Mouse (Mus musculus) neural tube, embryonic 13.5 days (tissue): Measurements from ENCODE around the gene Bckdhb. TPM values are rescaled to one million over a fixed set of nuclear protein-coding genes. Genes with fewer than 3 reads are reported as not detected.

Experiments used
- ATAC-seq: fragments of 200-750 bp; cut with Nextera tagmentation; 2 replicates; pipeline ENCODE4 v1.8.0; 2017; ENCODE audit warnings: low read depth, mild to moderate bottlenecking, moderate TSS enrichment, moderate library complexity
- H3K27ac ChIP-seq: fragments of 300-500 bp; sonication (generic); replicated peaks from 2 replicates; pipeline ENCODE4 v1.5.1; 2015; ENCODE audit warnings: moderate library complexity, mild to moderate bottlenecking, inconsistent platforms
- H3K27me3 ChIP-seq: fragments of 300-500 bp; sonication (generic); 2 replicates; pipeline ENCODE4 v1.6.1; 2015; ENCODE audit warnings: mild to moderate bottlenecking, inconsistent platforms
- H3K36me3 ChIP-seq: fragments of 300-500 bp; sonication (generic); 2 replicates; pipeline ENCODE4 v1.6.1; 2015; ENCODE audit warnings: mild to moderate bottlenecking, inconsistent platforms
- H3K4me1 ChIP-seq: fragments of 300-500 bp; sonication (generic); replicated peaks from 2 replicates; pipeline ENCODE4 v1.6.1; 2015; ENCODE audit warnings: inconsistent platforms
- H3K4me2 ChIP-seq: fragments of 300-500 bp; sonication (generic); 2 replicates; pipeline ENCODE4 v1.6.1; 2015; ENCODE audit warnings: inconsistent platforms, mild to moderate bottlenecking, moderate library complexity
- H3K4me3 ChIP-seq: fragments of 300-500 bp; sonication (generic); 2 replicates; pipeline ENCODE4 v1.5.1; 2015; ENCODE audit warnings: mild to moderate bottlenecking, inconsistent platforms
- H3K9ac ChIP-seq: fragments of 300-500 bp; sonication (generic); 2 replicates; pipeline ENCODE4 v1.6.1; 2015; ENCODE audit warnings: moderate library complexity, mild to moderate bottlenecking, inconsistent platforms
- H3K9me3 ChIP-seq: fragments of 300-500 bp; sonication (generic); 2 replicates; pipeline ENCODE4 v1.6.1; 2016; ENCODE audit warnings: inconsistent platforms
- WGBS: fragments of 180-500 bp; shearing (Covaris S2); methylation state at CpG from one replicate; pipeline ENCODE4 v1.1.7; 2015; 5-methylcytosine and 5-hydroxymethylcytosine counted together
- polyA plus RNA-seq: library from polyadenylated mRNA; unstranded; fragments of >200 nt; fragmentation: Nextera tagmentation; extraction: Ambion mirVana; gene quantifications from 2 replicates; pipeline ENCODE4 v1.2.1, GENCODE M21; 2015

Gene Bckdhb
- polyA plus RNA-seq, 1 experiment from 2014 or later = 34.1 TPM

DNA sequence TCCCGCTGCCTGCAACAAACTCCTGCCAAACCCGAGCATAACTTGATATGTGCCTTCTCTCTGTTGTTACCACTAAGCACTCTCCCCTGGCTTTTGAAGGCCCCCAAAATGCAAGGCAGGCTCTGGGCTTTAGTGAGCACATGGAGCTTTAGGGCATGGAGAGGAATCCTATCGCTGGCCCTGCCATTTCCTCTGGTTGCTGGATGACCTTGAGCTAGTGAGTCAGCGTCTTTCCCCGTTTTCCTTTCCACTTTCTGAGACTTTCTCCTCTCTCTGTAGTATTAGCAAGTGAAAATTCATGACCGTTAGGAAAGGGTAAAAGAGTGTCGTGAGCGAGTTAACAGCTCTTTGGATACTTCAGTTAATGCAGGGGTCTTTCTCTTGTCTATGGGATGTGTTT, 111.1 kb downstream of the Bckdhb start:
- Histone ChIP-seq H3K9me3 (no peaks in the 10 kb centered on the region), H3K27me3 (no peaks in the 10 kb centered on the region), H3K4me1 (peaks cover 28% of the 10 kb centered on the region), H3K27ac (no peak overlapping the region), H3K4me3 (no peak overlapping the region), H3K36me3 (no peaks in the 10 kb centered on the region), H3K9ac (no peak overlapping the region), H3K4me2 (no peak overlapping the region)
- WGBS = 92% methylated on average over 8 of the region's 8 CpGs
- ATAC-seq = no peak

- H3K9ac ChIP-seq = no peak overlapping the region
- H3K4me1 ChIP-seq = peaks cover 26% of the 10 kb centered on the region
- no peak overlapping the region for H3K4me2 ChIP-seq
- no peak overlapping the region for H3K27ac ChIP-seq
- 92% methylated on average over 1 of the region's 1 CpGs for WGBS
- no peak overlapping the region for H3K4me3 ChIP-seq
- no peaks in the 10 kb centered on the region for H3K9me3 ChIP-seq
- ATAC-seq = no peak
- no peaks in the 10 kb centered on the region for H3K27me3 ChIP-seq
- no peaks in the 10 kb centered on the region for H3K36me3 ChIP-seq
Measured at GRCm38 (mm10) chr9:84037224-84037623, 112.3 kb downstream of the Bckdhb start.

DNA sequence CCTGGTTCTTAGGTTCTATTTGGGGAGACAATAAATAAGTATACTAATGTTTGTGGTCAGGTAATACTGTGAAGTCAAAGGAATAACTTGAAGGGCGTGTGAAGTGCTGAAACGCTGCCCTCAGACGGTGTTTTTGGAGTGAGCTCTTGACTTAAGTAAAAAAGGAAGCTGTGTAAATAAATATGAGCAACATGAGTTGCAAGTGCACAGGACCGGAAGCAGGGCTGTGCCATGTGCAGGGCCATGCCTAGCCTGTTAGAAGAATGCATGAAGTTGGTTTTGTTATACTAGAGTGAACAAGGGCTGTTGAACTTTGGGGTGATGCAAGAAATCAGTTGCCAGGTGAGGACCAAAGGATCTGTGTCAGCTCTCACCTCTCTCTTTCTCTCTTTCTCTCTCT, 114.0 kb downstream of the Bckdhb start:
- Histone ChIP-seq H3K27ac (no peak overlapping the region), H3K4me3 (no peak overlapping the region), H3K9ac (no peak overlapping the region), H3K4me1 (peaks cover 8% of the 10 kb centered on the region), H3K27me3 (no peaks in the 10 kb centered on the region), H3K4me2 (no peak overlapping the region), H3K36me3 (no peaks in the 10 kb centered on the region), H3K9me3 (no peaks in the 10 kb centered on the region)
- no peak for ATAC-seq
- 86% methylated on average over 4 of the region's 4 CpGs for WGBS

- WGBS = 84% methylated on average over 2 of the region's 2 CpGs
- ATAC-seq = no peak
- H3K4me1 ChIP-seq = 0 out of 2 replicates have a peak, but pooled peaks cover 4% of the 10 kb centered on the region
- no peak overlapping the region for H3K4me3 ChIP-seq
- H3K27me3 ChIP-seq = no peaks in the 10 kb centered on the region
- H3K27ac ChIP-seq = no peak overlapping the region
- no peaks in the 10 kb centered on the region for H3K36me3 ChIP-seq
- no peaks in the 10 kb centered on the region for H3K9me3 ChIP-seq
- no peak overlapping the region for H3K4me2 ChIP-seq
- no peak overlapping the region for H3K9ac ChIP-seq
Measured at GRCm38 (mm10) chr9:84040376-84040775, 115.4 kb downstream of the Bckdhb start.

GRCm38 (mm10) chr9:84041631-84042277, 116.8 kb downstream of the Bckdhb start:
- H3K9ac ChIP-seq = no peak overlapping the region
- no peaks in the 10 kb centered on the region for H3K27me3 ChIP-seq
- no peak for ATAC-seq
- H3K4me1 ChIP-seq = 0 out of 2 replicates have a peak, but pooled peaks cover 4% of the 10 kb centered on the region
- H3K9me3 ChIP-seq = no peaks in the 10 kb centered on the region
- WGBS = 87% methylated on average over 4 of the region's 4 CpGs
- H3K27ac ChIP-seq = no peak overlapping the region
- no peak overlapping the region for H3K4me3 ChIP-seq
- H3K36me3 ChIP-seq = no peaks in the 10 kb centered on the region
- H3K4me2 ChIP-seq = no peak overlapping the region

DNA sequence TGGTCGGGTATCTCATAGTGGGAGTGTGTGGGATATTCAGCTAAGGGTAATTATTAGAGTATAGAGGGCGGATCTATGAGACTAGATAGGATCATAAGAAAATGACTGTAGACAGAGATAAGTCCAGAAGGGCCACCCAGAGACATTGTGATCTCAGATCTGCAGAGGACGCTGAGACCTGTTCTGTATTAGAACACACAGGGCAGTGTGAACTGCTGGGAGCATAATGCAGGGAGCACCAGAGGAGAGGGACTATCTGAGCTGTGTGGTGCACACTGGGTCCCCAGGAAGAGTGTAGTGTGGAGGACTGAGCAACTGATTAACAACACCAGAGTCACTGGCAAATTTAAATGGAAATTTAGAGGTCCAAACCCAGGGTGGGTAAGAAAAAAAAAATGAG, 117.6 kb downstream of the Bckdhb start:
- H3K36me3 ChIP-seq = no peaks in the 10 kb centered on the region
- no peak overlapping the region for H3K9ac ChIP-seq
- H3K27me3 ChIP-seq = no peaks in the 10 kb centered on the region
- H3K4me2 ChIP-seq = no peak overlapping the region
- H3K27ac ChIP-seq = no peak overlapping the region
- no peaks in the 10 kb centered on the region for H3K9me3 ChIP-seq
- H3K4me1 ChIP-seq = peaks cover 4% of the 10 kb centered on the region; the same call in 1 of the 2 replicates
- no peak for ATAC-seq
- H3K4me3 ChIP-seq = no peak overlapping the region
- 89% methylated on average over 3 of the region's 3 CpGs for WGBS

GRCm38 (mm10) chr9:84044136-84044535, 119.2 kb downstream of the Bckdhb start:
- WGBS = 94% methylated on average over 6 of the region's 6 CpGs
- Histone ChIP-seq H3K4me2 (no peak overlapping the region), H3K9me3 (no peaks in the 10 kb centered on the region), H3K4me3 (no peak overlapping the region), H3K4me1 (peaks cover 4% of the 10 kb centered on the region; the same call in 1 of the 2 replicates), H3K9ac (no peak overlapping the region), H3K27me3 (no peaks in the 10 kb centered on the region), H3K27ac (no peak overlapping the region), H3K36me3 (no peaks in the 10 kb centered on the region)
- no peak for ATAC-seq

GRCm38 (mm10) chr9:84045632-84046031, 120.7 kb downstream of the Bckdhb start:
- no peak for ATAC-seq
- WGBS = 91% methylated on average over 2 of the region's 2 CpGs
- Histone ChIP-seq H3K36me3 (no peaks in the 10 kb centered on the region), H3K4me3 (no peak overlapping the region), H3K9me3 (no peaks in the 10 kb centered on the region), H3K4me2 (no peak overlapping the region), H3K4me1 (peaks cover 4% of the 10 kb centered on the region; the same call in 1 of the 2 replicates), H3K9ac (no peak overlapping the region), H3K27ac (no peak overlapping the region), H3K27me3 (no peaks in the 10 kb centered on the region)

DNA sequence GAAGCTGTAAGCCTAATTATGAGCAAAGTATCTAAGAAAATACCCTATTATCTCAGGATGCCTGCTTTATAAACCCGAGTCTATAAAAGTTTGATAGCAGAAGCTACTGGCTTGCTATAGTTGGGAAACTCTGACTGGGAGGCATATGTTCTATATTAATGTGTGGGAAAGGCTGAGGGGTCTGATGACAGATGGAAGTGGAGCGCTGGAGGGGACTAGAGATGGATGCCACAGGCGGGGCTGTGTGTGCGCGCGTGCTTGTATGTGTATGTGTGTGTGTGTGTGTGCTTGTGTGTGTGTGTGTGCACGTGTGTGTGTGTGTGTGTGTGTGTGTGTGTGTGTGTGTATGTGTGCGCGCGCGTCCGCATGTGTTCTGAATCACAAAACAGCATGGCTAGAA, 121.4 kb downstream of the Bckdhb start:
- Histone ChIP-seq H3K9me3 (no peaks in the 10 kb centered on the region), H3K36me3 (no peaks in the 10 kb centered on the region), H3K27ac (no peak overlapping the region), H3K4me3 (no peak overlapping the region), H3K9ac (no peak overlapping the region), H3K4me2 (no peak overlapping the region), H3K27me3 (no peaks in the 10 kb centered on the region), H3K4me1 (peaks cover 4% of the 10 kb centered on the region; the same call in 1 of the 2 replicates)
- no peak for ATAC-seq
- 87% methylated on average over 11 of the region's 12 CpGs for WGBS

DNA sequence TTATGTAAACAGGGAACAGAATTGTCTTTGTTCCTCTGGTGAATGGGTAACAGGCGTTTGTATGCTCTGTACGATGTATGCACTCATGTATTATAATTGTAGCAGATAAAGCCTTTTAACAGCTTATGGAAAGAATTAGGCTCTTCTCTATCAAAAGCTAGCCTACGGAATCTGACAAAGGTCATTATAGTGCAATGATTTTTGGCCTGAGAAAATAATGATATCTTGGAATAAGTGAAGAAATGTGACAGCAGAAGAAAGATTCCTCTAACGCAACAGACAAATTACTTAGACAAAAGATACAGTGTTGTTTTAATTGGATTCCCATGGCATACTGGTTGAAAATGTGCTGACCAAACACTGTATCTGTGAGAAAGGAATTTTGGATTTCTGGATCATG, 122.0 kb downstream of the Bckdhb start:
- H3K9me3 ChIP-seq = no peaks in the 10 kb centered on the region
- no peak overlapping the region for H3K4me2 ChIP-seq
- no peak overlapping the region for H3K4me3 ChIP-seq
- H3K4me1 ChIP-seq = peaks cover under 1% of the 10 kb centered on the region; the same call in 1 of the 2 replicates
- no peaks in the 10 kb centered on the region for H3K36me3 ChIP-seq
- ATAC-seq = no peak
- WGBS = 50% methylated on average over 4 of the region's 4 CpGs
- no peak overlapping the region for H3K9ac ChIP-seq
- no peak overlapping the region for H3K27ac ChIP-seq
- H3K27me3 ChIP-seq = no peaks in the 10 kb centered on the region

DNA sequence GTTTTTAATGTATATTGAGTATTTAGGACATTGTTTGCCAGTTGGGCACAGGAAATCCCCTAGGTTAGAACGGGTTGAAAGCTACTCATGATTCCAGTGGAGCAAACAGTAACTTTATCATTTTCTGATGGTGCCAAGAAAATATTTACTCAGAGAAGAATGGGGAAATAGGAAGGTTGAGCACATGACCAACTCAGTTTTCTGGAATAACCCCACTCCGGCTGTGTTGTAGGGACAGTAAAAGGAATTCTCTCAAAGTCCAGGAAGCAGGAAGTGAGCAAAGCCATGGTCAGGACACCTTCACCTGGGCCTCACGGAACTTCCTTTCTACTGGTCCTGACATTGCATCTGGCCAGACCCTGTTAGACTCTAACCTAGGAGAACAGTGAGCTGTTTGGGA, 122.5 kb downstream of the Bckdhb start:
- no peaks in the 10 kb centered on the region; the same call in 1 of the 2 replicates for H3K4me1 ChIP-seq
- no peak for ATAC-seq
- H3K9ac ChIP-seq = no peak overlapping the region
- no peak overlapping the region for H3K27ac ChIP-seq
- WGBS = 87% methylated on average over 3 of the region's 3 CpGs
- H3K4me2 ChIP-seq = no peak overlapping the region
- no peaks in the 10 kb centered on the region for H3K9me3 ChIP-seq
- H3K4me3 ChIP-seq = no peak overlapping the region
- H3K36me3 ChIP-seq = no peaks in the 10 kb centered on the region
- H3K27me3 ChIP-seq = no peaks in the 10 kb centered on the region

- 55% methylated on average over 1 of the region's 1 CpGs for WGBS
- H3K4me1 ChIP-seq = no peaks in the 10 kb centered on the region; the same call in 1 of the 2 replicates
- no peaks in the 10 kb centered on the region for H3K9me3 ChIP-seq
- no peak overlapping the region for H3K27ac ChIP-seq
- no peaks in the 10 kb centered on the region for H3K36me3 ChIP-seq
- no peak overlapping the region for H3K4me2 ChIP-seq
- H3K9ac ChIP-seq = no peak overlapping the region
- no peak overlapping the region for H3K4me3 ChIP-seq
- H3K27me3 ChIP-seq = no peaks in the 10 kb centered on the region
- ATAC-seq = no peak
Measured at GRCm38 (mm10) chr9:84049142-84049541, 124.2 kb downstream of the Bckdhb start.
